Mouse (Mus musculus): Measurements from ENCODE around the gene Sv2c.

- TF ChIP-seq CTCF (IDR thresholded peaks at IDR 0.05; ENCODE audit: low read depth) (no peak), EP300 (IDR thresholded peaks at IDR 0.05; ENCODE audit: low read depth) (no peak)
These were observed 186.4 kb downstream of the Sv2c start for GRCm38 (mm10) chr13:95945937-95946507.
